Mouse (Mus musculus) embryonic facial prominence, embryonic 14.5 days (tissue): ENCODE results near the gene Ubl4a. TPM values are rescaled to one million over a fixed set of nuclear protein-coding genes. Genes with fewer than 3 reads are reported as not detected.

Experiments
- ATAC-seq: fragments of 200-750 bp; cut with Nextera tagmentation; 2 replicates; pipeline ENCODE4 v1.8.0; 2017; ENCODE audit warnings: low read depth, moderate number of reproducible peaks, moderate TSS enrichment
- DNase-seq: peaks from one replicate; pipeline ENCODE4 v3.0.0-alpha.2; 2015; ENCODE audit warnings: low spot score
- H3K27ac ChIP-seq: fragments of 300-500 bp; sonication (generic); replicated peaks from 2 replicates; pipeline ENCODE4 v1.5.1; 2014; ENCODE audit warnings: low read depth, mild to moderate bottlenecking, low read length, moderate library complexity
- H3K27me3 ChIP-seq: fragments of 300-500 bp; sonication (generic); replicated peaks from 2 replicates; pipeline ENCODE4 v1.6.1; 2014; ENCODE audit warnings: low read length; ENCODE audit not compliant: control insufficient read depth, insufficient read depth
- H3K36me3 ChIP-seq: fragments of 300-500 bp; sonication (generic); 2 replicates; pipeline ENCODE4 v1.6.1; 2014; ENCODE audit warnings: low read length, mixed read lengths; ENCODE audit not compliant: control insufficient read depth, insufficient read depth
- H3K4me1 ChIP-seq: fragments of 300-500 bp; sonication (generic); 2 replicates; pipeline ENCODE4 v1.6.1; 2014; ENCODE audit warnings: antibody characterized with exemption, low read length; ENCODE audit not compliant: control insufficient read depth, insufficient read depth
- H3K4me2 ChIP-seq: fragments of 300-500 bp; sonication (generic); 2 replicates; pipeline ENCODE4 v1.6.1; 2014; ENCODE audit warnings: low read depth, mild to moderate bottlenecking, low read length, moderate library complexity, mixed read lengths
- H3K4me3 ChIP-seq: fragments of 300-500 bp; sonication (generic); 2 replicates; pipeline ENCODE4 v1.5.1; 2014; ENCODE audit warnings: low read depth, mild to moderate bottlenecking, low read length
- H3K9ac ChIP-seq: fragments of 300-500 bp; sonication (generic); 2 replicates; pipeline ENCODE4 v1.6.1; 2014; ENCODE audit warnings: low read depth, mild to moderate bottlenecking, low read length, moderate library complexity, mixed read lengths
- H3K9me3 ChIP-seq: fragments of 300-500 bp; sonication (generic); 2 replicates; pipeline ENCODE4 v1.6.1; 2016; ENCODE audit warnings: low read length; ENCODE audit not compliant: control insufficient read depth
- whole genome bisulfite sequencing: fragments of 180-500 bp; shearing (Covaris S2); extraction: QIAGEN DNeasy Blood & Tissue Kit; methylation state at CpG from one replicate; pipeline ENCODE4 v1.1.7; 2014; 5-methylcytosine and 5-hydroxymethylcytosine counted together
- polyA plus RNA-seq: library from polyadenylated mRNA; unstranded; fragments of >200 nt; fragmentation: Nextera tagmentation; extraction: Ambion mirVana; gene quantifications from 2 replicates; pipeline ENCODE4 v1.2.1, GENCODE M21; 2014

The Ubl4a gene
- 78.8 and 83.5 TPM in 2 replicates for polyA plus RNA-seq

DNA sequence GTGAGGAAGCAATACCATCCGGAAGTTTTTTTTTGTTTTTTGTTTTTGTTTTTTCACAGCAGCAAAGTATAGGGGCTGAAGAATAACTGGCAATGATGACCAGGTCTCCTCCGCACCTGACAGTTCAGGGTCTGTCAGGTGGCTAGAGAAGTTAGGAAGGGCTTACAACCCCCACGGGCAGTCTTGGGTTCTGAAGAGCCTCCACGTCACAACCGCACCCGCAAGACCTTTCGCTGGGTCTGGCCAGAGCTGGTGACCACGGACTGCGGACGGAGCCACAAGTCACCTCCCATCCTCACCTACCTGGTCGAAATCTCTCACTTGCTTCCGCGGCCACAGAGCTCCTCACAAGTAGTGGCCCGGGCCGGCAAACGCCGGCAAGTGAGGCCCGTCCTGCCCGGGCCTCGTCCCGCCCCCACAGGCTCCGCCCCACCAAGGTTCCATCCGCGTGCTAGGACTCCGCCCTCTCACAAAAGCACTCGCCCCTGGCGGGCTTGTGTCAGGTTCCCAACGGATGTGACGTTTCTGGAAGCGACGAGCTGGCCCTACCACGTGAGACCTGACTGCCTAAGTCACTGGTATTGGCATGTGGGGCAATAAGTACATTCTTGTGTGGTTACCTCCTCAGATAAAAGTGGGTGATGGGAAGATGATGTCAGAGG lies at the start of gene Ubl4a, which contains the start of gene Slc10a3:
TSS of gene Ubl4a (minus strand) at position 331 of the 662 bp plus-strand sequence.
TSS of gene Slc10a3 (minus strand) at position 462 of the 662 bp plus-strand sequence.
- Histone ChIP-seq H3K4me2 (peak within 1 kb of the TSS; percentile 65), H3K4me1 (no peaks in the 10 kb centered on the region), H3K4me3 (peak within 1 kb of the TSS; percentile 49), H3K27me3 (no peaks in the 10 kb centered on the region), H3K9me3 (no peaks in the 10 kb centered on the region), H3K36me3 (0 out of 2 replicates have a peak, but pooled peaks cover 6% of the 10 kb centered on the region), H3K9ac (peak within 1 kb of the TSS; percentile 70), H3K27ac (no peak within 1 kb of the TSS)
- peak; percentile 95 for DNase-seq
- peak; percentile 92 for ATAC-seq
- WGBS, result 22% methylated on average over 29 of the region's 32 CpGs

DNA sequence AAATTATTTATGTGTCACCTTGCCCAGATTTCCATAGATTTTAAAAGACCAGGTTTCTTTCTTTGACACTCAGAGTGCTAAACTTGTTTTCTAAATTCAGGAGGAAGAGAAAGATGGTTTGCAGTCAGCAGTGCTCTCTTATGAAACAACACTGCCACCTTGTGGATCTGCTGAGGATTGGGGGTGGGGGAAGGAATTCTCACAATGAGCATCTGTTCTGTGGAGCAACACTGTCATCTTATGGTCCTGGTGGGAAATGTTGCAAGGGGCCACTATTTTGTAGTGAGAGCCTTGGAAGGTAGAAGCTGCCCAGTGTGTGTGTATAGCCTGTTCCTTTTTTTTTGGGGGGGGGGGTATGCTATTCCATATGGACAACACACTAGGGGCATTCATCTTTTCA lies 40.4 kb upstream of the Ubl4a start:
- Histone ChIP-seq H3K27me3 (no peaks in the 10 kb centered on the region), H3K4me2 (no peak overlapping the region), H3K4me1 (no peaks in the 10 kb centered on the region), H3K4me3 (no peak overlapping the region), H3K36me3 (no peaks in the 10 kb centered on the region), H3K9ac (no peak overlapping the region), H3K27ac (no peak overlapping the region), H3K9me3 (no peaks in the 10 kb centered on the region)
- ATAC-seq, result peak; percentile 87
- peak; percentile 75 for DNase-seq

DNA sequence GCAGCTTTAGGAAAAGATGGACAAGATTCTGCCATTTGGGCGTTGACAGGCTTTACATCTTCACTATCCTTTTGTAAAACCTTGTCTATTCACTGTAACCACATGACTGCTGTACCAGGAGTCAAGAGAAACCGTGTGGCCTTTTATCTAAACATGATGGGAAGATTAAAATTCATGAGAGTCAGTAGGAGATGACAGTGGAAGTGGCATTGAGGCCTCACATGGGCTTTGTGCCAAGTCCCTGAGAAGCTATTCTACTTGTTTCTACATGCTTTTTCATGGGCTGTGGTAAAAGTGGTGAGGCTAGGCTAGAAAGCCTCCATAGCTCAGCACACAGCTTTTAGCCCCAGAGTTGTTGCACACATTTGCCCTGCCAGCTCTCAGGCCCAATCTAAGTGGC lies 35.3 kb upstream of the Ubl4a start:
- H3K27ac ChIP-seq, result no peak overlapping the region
- H3K9ac ChIP-seq, result no peak overlapping the region
- no peak overlapping the region for H3K4me2 ChIP-seq
- no peaks in the 10 kb centered on the region for H3K27me3 ChIP-seq
- 45% methylated on average over 2 of the region's 2 CpGs for WGBS
- H3K36me3 ChIP-seq, result no peaks in the 10 kb centered on the region
- no peaks in the 10 kb centered on the region for H3K9me3 ChIP-seq
- DNase-seq, result peak; percentile 22
- no peaks in the 10 kb centered on the region for H3K4me1 ChIP-seq
- ATAC-seq, result no peak
- H3K4me3 ChIP-seq, result no peak overlapping the region

DNA sequence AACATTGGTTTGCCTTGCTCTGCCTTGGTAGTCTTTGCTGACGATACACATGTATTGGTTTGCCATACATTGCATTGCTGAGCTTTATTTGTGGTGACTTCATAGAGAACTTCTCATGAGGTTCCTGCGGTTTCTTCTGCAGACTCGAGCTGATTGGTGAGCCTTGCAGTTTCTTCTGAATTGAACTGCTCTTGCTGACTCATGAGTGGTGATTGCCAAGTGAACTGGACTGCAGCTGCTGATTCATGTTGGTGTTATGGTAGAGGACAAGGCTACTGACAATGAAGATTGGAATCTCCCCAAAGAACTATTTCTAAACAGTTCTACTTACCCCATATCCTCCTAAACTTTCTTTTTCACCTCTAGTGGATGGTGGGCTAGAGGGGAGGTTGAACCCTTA lies 27.1 kb upstream of the Ubl4a start:
- no peaks in the 10 kb centered on the region for H3K4me1 ChIP-seq
- ATAC-seq (no peak), DNase-seq (no peak)
- H3K36me3 ChIP-seq, result no peaks in the 10 kb centered on the region
- no peak overlapping the region for H3K4me3 ChIP-seq
- no peak overlapping the region for H3K27ac ChIP-seq
- no peaks in the 10 kb centered on the region for H3K27me3 ChIP-seq
- H3K4me2 ChIP-seq, result no peak overlapping the region
- no peak overlapping the region for H3K9ac ChIP-seq
- WGBS, result 72% methylated on average over 3 of the region's 3 CpGs
- no peaks in the 10 kb centered on the region for H3K9me3 ChIP-seq

DNA sequence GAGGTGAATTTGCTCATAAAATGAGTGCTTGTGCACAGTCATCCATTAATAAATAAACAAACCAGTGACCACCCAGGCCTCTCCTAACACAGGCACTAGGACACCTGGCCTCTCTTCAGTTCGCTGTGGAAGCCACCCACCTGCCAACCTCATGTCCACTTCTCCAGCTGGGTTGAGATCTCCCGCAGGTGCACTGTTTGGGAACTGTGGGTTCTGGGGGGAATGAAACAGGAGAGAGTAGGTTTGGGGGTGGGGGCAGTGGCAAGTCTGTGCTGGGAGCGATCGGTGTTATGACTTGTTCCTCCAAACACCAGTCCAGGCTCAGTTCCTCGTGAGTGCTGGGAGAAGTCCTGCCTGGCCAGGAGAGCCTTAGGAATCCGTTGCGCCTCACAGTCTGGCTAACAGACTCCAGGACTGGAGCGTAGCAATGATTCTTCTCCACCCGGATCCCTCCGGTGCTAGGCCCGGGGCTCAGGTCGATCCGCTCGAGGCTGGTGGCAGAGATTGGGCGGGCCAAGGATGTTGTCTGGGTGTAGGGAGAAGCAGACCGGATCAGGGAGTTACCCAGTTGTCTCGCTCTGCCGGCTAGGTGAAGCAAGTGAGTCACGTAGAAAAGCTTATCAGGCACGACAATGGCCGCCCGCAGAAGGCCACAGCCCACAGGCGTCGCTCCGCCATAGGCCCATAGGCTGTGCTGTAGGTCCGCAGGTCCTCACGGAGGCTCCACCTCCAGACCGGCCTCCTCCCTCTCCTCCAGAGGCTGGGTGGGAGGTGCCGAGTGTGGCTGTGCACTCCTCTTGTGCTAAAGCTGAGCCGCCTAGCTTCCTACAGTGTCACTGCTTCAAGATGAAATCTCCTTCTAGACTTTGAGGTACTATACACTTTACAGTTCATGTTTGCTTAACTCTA lies 19.8 kb upstream of the Ubl4a start, which contains the start of the genes Fam3a and Ikbkg:
TSS of gene Fam3a (minus strand) at position 738 of the 909 bp plus-strand sequence.
TSS of gene Ikbkg (plus strand) at position 756 of the 909 bp plus-strand sequence.
- Histone ChIP-seq H3K27me3 (no peaks in the 10 kb centered on the region), H3K27ac (peak within 1 kb of the TSS; percentile 88), H3K9ac (peak within 1 kb of the TSS; percentile 84), H3K4me3 (peak within 1 kb of the TSS; percentile 58), H3K9me3 (no peaks in the 10 kb centered on the region), H3K36me3 (no peaks in the 10 kb centered on the region), H3K4me1 (peaks cover 5% of the 10 kb centered on the region; the same call in 1 of the 2 replicates), H3K4me2 (peak within 1 kb of the TSS; percentile 63)
- WGBS, result 22% methylated on average over 21 of the region's 30 CpGs
- ATAC-seq (peak; percentile 100), DNase-seq (peak; percentile 96)

DNA sequence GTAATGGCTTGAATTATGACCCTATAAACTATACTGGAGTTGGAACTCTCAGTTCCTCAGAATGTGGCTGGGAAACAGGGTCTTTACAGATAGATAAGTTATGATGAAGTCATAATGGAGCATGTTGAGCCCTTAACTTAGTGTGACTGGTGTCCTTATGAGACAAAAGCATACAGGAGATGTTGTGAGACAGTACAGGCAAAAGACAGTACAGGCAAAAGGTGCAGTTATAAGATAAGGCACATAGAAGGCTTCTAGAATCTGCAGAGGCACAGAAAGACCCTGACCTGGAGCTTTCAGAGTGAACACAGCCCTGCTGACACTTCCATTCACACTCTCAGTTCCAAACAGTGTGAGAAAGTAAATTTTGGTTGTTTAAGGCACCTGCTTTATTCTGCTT lies 15.1 kb upstream of the Ubl4a start:
- Histone ChIP-seq H3K4me3 (no peak overlapping the region), H3K27me3 (no peaks in the 10 kb centered on the region), H3K27ac (no peak overlapping the region), H3K4me1 (peaks cover 5% of the 10 kb centered on the region; the same call in 1 of the 2 replicates), H3K36me3 (0 out of 2 replicates have a peak, but pooled peaks cover 10% of the 10 kb centered on the region), H3K9me3 (no peaks in the 10 kb centered on the region), H3K9ac (no peak overlapping the region), H3K4me2 (no peak overlapping the region)
- ATAC-seq (no peak), DNase-seq (no peak)

DNA sequence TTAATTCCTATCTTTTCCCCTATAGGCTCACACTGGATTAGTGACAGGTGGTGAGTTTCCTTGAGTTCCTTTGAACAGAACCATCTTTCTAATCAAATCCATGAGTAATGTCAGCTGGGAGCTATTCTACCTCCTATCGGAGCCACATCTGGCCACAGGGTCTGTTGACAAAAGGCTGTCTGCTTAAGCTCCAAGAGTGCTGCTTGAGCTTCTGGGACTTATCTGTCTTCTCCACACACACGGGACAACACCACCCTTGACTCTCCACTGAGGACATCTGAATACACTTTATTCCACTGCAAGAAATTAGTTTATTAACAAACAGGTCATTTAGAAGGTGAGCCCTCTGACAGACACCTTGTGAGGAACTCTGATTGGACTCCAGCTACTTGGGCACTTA lies 11.4 kb upstream of the Ubl4a start:
- Histone ChIP-seq H3K9ac (no peak overlapping the region), H3K36me3 (0 out of 2 replicates have a peak, but pooled peaks cover 10% of the 10 kb centered on the region), H3K27ac (no peak overlapping the region), H3K4me3 (no peak overlapping the region), H3K27me3 (no peaks in the 10 kb centered on the region), H3K4me1 (no peaks in the 10 kb centered on the region), H3K9me3 (no peaks in the 10 kb centered on the region), H3K4me2 (no peak overlapping the region)
- DNase-seq (no peak), ATAC-seq (no peak)
- 70% methylated on average over 2 of the region's 2 CpGs for WGBS

DNA sequence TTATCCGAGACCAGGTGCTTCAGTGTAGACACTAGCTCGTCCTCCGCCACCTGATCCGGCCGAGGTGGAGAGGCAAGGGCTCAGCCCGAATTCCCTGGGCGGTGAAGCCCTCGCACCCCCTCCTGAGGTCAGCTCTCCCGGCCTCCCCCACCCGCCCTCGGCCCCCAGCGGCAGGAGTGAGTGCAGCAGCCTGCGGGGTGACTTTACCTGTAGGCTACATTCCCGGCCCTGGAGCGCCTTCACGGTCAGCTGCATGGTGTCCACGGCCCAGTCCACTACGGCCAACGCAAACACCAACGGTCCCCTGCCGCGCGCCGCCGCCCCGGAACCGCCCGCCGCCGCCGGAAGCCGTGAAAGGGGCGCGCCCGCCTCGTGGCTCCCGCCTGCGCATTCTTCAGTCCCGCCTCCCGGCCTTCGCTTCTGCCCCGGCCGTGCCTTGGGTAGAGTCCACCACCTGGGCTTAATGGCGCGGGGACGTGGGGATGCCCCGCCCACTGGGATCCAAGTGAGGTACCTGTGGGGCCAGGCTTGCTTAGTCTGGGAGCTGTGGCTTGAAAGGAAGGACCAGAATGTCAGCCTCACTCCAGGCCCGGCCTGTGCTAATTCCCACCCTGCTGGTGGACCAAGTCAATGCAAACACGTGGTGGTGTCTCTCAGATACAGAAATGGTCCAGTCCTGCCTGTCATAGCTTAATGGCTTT lies 4.7 kb downstream of the Ubl4a start:
- 13% methylated on average over 13 of the region's 49 CpGs for whole genome bisulfite sequencing
- peak; percentile 74 for DNase-seq

More for the DNA sequence above, 4.7 kb downstream of the Ubl4a start:
- Histone ChIP-seq H3K27me3 (no peaks in the 10 kb centered on the region), H3K4me1 (no peaks in the 10 kb centered on the region), H3K4me2 (peak overlapping the region; percentile 64), H3K36me3 (0 out of 2 replicates have a peak, but pooled peaks cover 12% of the 10 kb centered on the region), H3K27ac (peak overlapping the region; percentile 78), H3K9ac (peak overlapping the region; percentile 81), H3K9me3 (no peaks in the 10 kb centered on the region), H3K4me3 (peak overlapping the region; percentile 56)
- ATAC-seq, result peak; percentile 86
